Mouse (Mus musculus): ENCODE measurements around the gene Prss48. TPM values are rescaled to one million over a fixed set of nuclear protein-coding genes. Genes with fewer than 3 reads are reported as not detected.

Gene Prss48
- polyA plus RNA-seq, 1 experiment from 2014 or later: 0.21 TPM

DNA sequence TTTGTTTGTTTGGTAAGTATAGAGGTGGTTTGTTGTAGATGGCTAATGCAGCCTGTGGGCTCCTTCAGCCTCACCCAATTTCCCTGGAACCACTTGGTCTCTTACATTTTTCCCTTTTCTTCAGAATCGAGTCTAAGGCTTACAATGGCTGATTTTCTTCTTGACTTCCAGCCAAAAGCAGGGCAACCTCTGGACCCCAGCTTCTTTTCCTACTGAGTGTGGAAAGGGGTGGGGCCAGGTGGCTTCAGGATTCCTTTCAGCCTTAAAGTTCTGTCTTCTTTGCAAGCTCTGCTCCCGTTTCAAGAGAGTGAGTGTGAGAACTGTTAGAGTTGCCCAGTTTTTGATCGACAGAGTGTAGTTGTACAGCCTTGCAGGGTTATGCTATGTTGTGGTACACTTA is 9.5 kb upstream of the Prss48 start:
- DNase-seq (ENCODE audit: low spot score) (no peak), ATAC-seq (ENCODE audit: low FRiP score) (no peak)
- Histone ChIP-seq H3K9ac (no peak overlapping the region), H3K27ac (no peak overlapping the region), H3K4me1 (replicated peaks; ENCODE audit: control insufficient read depth, insufficient read depth, low read length) (no peaks in the 10 kb centered on the region), H3K4me2 (replicated peaks) (no peak overlapping the region), H3K4me3 (replicated peaks; ENCODE audit: low read length) (no peak overlapping the region), H3K36me3 (replicated peaks; ENCODE audit: control insufficient read depth, insufficient read depth) (no peaks in the 10 kb centered on the region), H3K9me3 (ENCODE audit: control insufficient read depth, low read length) (no peaks in the 10 kb centered on the region), H3K27me3 (ENCODE audit: control insufficient read depth, insufficient read depth, low read length) (no peaks in the 10 kb centered on the region)
- 78% methylated on average over 3 of the region's 3 CpGs for WGBS

- no peaks in the 10 kb centered on the region for H3K36me3 ChIP-seq (replicated peaks; ENCODE audit: control insufficient read depth, insufficient read depth)
- H3K4me3 ChIP-seq (replicated peaks; ENCODE audit: low read length): no peak overlapping the region
- no peak overlapping the region for H3K9ac ChIP-seq
- H3K27ac ChIP-seq: no peak overlapping the region
- H3K4me2 ChIP-seq (replicated peaks): no peak overlapping the region
- 89% methylated on average over 6 of the region's 6 CpGs for WGBS
- no peaks in the 10 kb centered on the region for H3K9me3 ChIP-seq (ENCODE audit: control insufficient read depth, low read length)
- DNase-seq (ENCODE audit: low spot score) (no peak), ATAC-seq (ENCODE audit: low FRiP score) (no peak)
- H3K27me3 ChIP-seq (ENCODE audit: control insufficient read depth, insufficient read depth, low read length): no peaks in the 10 kb centered on the region
- no peaks in the 10 kb centered on the region for H3K4me1 ChIP-seq (replicated peaks; ENCODE audit: control insufficient read depth, insufficient read depth, low read length)
These were observed 9.1 kb upstream of the Prss48 start for GRCm38 (mm10) chr3:86011373-86011772.

DNA sequence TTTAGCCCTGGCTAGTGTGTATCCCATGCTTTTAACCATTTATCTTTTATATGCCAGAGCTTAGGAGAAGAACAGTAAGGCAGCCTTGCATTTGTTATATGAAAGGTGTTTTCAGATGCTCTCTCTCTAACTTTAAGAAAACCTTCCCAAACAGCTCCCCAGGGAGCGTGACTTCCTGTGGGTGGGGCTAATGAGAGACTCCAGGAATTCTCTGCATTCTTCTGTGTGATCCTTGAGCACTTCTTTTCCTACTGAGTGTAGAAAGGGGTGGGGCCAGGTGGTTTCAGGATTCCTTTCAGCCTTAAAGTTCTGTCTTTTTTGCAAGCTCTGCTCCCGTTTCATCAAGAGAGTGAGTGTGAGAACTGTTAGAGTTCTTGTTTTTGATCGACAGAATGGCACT is 8.3 kb upstream of the Prss48 start:
- no peak overlapping the region for H3K27ac ChIP-seq
- no peaks in the 10 kb centered on the region for H3K36me3 ChIP-seq (replicated peaks; ENCODE audit: control insufficient read depth, insufficient read depth)
- H3K4me2 ChIP-seq (replicated peaks): no peak overlapping the region
- H3K27me3 ChIP-seq (ENCODE audit: control insufficient read depth, insufficient read depth, low read length): no peaks in the 10 kb centered on the region
- H3K9ac ChIP-seq: no peak overlapping the region
- H3K4me3 ChIP-seq (replicated peaks; ENCODE audit: low read length): no peak overlapping the region
- WGBS: 69% methylated on average over 3 of the region's 3 CpGs
- no peaks in the 10 kb centered on the region for H3K4me1 ChIP-seq (replicated peaks; ENCODE audit: control insufficient read depth, insufficient read depth, low read length)
- no peak for DNase-seq (ENCODE audit: low spot score)
- H3K9me3 ChIP-seq (ENCODE audit: control insufficient read depth, low read length): no peaks in the 10 kb centered on the region
- ATAC-seq (ENCODE audit: low FRiP score): no peak

DNA sequence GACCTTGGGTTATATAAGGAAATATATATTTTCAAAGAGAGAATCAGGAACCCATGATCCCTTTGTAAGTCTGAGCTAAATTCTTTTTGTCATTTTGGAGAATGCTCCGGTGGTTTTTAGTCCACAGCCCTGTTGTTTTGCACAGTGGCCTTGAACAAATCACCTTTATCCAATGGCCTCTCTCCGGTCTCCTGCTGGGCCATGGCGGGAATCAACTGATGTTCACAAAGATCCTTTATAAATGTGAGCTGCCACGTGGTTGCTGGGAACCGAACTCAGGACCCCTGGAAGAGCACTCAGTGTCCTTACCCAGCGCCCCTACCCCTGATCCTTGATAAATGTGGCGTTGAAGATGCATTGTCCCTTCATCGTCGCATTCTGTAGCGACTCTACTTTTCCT is 2.5 kb upstream of the Prss48 start:
- H3K36me3 ChIP-seq (replicated peaks; ENCODE audit: control insufficient read depth, insufficient read depth): no peaks in the 10 kb centered on the region
- ATAC-seq (ENCODE audit: low FRiP score) (no peak), DNase-seq (ENCODE audit: low spot score) (no peak)
- no peaks in the 10 kb centered on the region for H3K9me3 ChIP-seq (ENCODE audit: control insufficient read depth, low read length)
- H3K9ac ChIP-seq: no peak overlapping the region
- no peak overlapping the region for H3K4me3 ChIP-seq (replicated peaks; ENCODE audit: low read length)
- WGBS: 85% methylated on average over 10 of the region's 10 CpGs
- no peaks in the 10 kb centered on the region for H3K4me1 ChIP-seq (replicated peaks; ENCODE audit: control insufficient read depth, insufficient read depth, low read length)
- H3K27me3 ChIP-seq (ENCODE audit: control insufficient read depth, insufficient read depth, low read length): no peaks in the 10 kb centered on the region
- no peak overlapping the region for H3K27ac ChIP-seq
- no peak overlapping the region for H3K4me2 ChIP-seq (replicated peaks)

GRCm38 (mm10) chr3:86002940-86003339 is 649 bp upstream of the Prss48 start:
- DNase-seq (ENCODE audit: low spot score) (no peak), ATAC-seq (ENCODE audit: low FRiP score) (no peak)
- H3K36me3 ChIP-seq (replicated peaks; ENCODE audit: control insufficient read depth, insufficient read depth): no peaks in the 10 kb centered on the region
- no peak overlapping the region for H3K9ac ChIP-seq
- no peaks in the 10 kb centered on the region for H3K4me1 ChIP-seq (replicated peaks; ENCODE audit: control insufficient read depth, insufficient read depth, low read length)
- H3K9me3 ChIP-seq (ENCODE audit: control insufficient read depth, low read length): no peaks in the 10 kb centered on the region
- no peaks in the 10 kb centered on the region for H3K27me3 ChIP-seq (ENCODE audit: control insufficient read depth, insufficient read depth, low read length)
- WGBS: 85% methylated on average over 5 of the region's 5 CpGs
- H3K4me3 ChIP-seq (replicated peaks; ENCODE audit: low read length): no peak overlapping the region
- no peak overlapping the region for H3K4me2 ChIP-seq (replicated peaks)
- no peak overlapping the region for H3K27ac ChIP-seq

DNA sequence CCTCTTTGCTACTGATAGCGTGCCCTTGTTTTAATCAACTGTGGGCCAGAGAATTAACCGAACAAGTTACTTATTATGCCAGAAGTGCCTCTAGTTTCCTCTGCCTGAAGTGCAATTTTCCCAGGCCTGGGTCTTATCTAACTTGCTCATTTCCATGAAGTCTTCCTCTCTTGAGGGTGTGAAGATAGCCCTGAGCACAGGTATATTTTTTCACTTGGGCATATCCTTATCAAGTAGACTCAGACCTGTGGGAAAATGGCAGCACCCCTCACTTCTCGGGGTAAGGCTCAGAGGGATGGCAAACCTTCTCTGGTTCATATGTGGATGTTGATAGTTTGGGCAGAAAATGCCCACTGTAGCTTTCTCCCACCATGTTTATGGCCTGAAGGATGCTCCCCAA is 1.0 kb downstream of the Prss48 start:
- H3K9me3 ChIP-seq (ENCODE audit: control insufficient read depth, low read length): no peaks in the 10 kb centered on the region
- H3K27me3 ChIP-seq (ENCODE audit: control insufficient read depth, insufficient read depth, low read length): no peaks in the 10 kb centered on the region
- WGBS: 97% methylated on average over 3 of the region's 3 CpGs
- H3K27ac ChIP-seq: no peak overlapping the region
- H3K9ac ChIP-seq: no peak overlapping the region
- no peaks in the 10 kb centered on the region for H3K4me1 ChIP-seq (replicated peaks; ENCODE audit: control insufficient read depth, insufficient read depth, low read length)
- H3K36me3 ChIP-seq (replicated peaks; ENCODE audit: control insufficient read depth, insufficient read depth): no peaks in the 10 kb centered on the region
- no peak overlapping the region for H3K4me3 ChIP-seq (replicated peaks; ENCODE audit: low read length)
- DNase-seq (ENCODE audit: low spot score) (no peak), ATAC-seq (ENCODE audit: low FRiP score) (no peak)
- H3K4me2 ChIP-seq (replicated peaks): no peak overlapping the region

GRCm38 (mm10) chr3:85994645-85995044 is 7.6 kb downstream of the Prss48 start:
- no peaks in the 10 kb centered on the region for H3K4me1 ChIP-seq (replicated peaks; ENCODE audit: control insufficient read depth, insufficient read depth, low read length)
- 92% methylated on average over 4 of the region's 4 CpGs for WGBS
- DNase-seq (ENCODE audit: low spot score) (no peak), ATAC-seq (ENCODE audit: low FRiP score) (no peak)
- H3K27ac ChIP-seq: no peak overlapping the region
- no peaks in the 10 kb centered on the region for H3K27me3 ChIP-seq (ENCODE audit: control insufficient read depth, insufficient read depth, low read length)
- no peaks in the 10 kb centered on the region for H3K36me3 ChIP-seq (replicated peaks; ENCODE audit: control insufficient read depth, insufficient read depth)
- no peaks in the 10 kb centered on the region for H3K9me3 ChIP-seq (ENCODE audit: control insufficient read depth, low read length)
- H3K9ac ChIP-seq: no peak overlapping the region
- H3K4me2 ChIP-seq (replicated peaks): no peak overlapping the region
- no peak overlapping the region for H3K4me3 ChIP-seq (replicated peaks; ENCODE audit: low read length)

- Histone ChIP-seq H3K27me3 (ENCODE audit: control insufficient read depth, insufficient read depth, low read length) (no peaks in the 10 kb centered on the region), H3K9ac (no peak overlapping the region), H3K36me3 (replicated peaks; ENCODE audit: control insufficient read depth, insufficient read depth) (no peaks in the 10 kb centered on the region), H3K9me3 (ENCODE audit: control insufficient read depth, low read length) (no peaks in the 10 kb centered on the region), H3K4me1 (replicated peaks; ENCODE audit: control insufficient read depth, insufficient read depth, low read length) (no peaks in the 10 kb centered on the region), H3K4me3 (replicated peaks; ENCODE audit: low read length) (no peak overlapping the region), H3K27ac (no peak overlapping the region), H3K4me2 (replicated peaks) (no peak overlapping the region)
- WGBS: 81% methylated on average over 11 of the region's 11 CpGs
- ATAC-seq (ENCODE audit: low FRiP score): no peak
- DNase-seq (ENCODE audit: low spot score): no peak
These were observed 8.5 kb downstream of the Prss48 start for GRCm38 (mm10) chr3:85993744-85994143.

DNA sequence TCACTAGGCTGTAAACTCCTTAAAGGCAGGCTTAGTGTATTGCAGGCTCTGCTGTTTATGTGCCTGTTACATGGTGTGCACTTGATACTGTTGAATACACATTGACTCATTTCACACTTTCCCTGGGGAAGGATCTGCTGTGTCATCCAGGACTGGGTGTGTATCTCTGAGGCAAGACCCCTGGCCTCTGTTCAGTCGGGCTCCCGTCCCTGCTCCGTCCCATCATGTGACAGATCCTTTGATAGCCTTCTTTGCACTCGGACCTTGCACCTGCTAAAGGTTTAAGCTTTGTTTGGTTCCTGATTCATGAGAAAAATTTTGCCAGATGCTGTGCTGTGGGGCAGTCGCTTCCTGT is 10.5 kb downstream of the Prss48 start:
- WGBS: 73% methylated on average over 5 of the region's 5 CpGs
- ATAC-seq (ENCODE audit: low FRiP score) (no peak), DNase-seq (ENCODE audit: low spot score) (no peak)
- Histone ChIP-seq H3K4me2 (replicated peaks) (no peak overlapping the region), H3K4me3 (replicated peaks; ENCODE audit: low read length) (no peak overlapping the region), H3K27ac (no peak overlapping the region), H3K4me1 (replicated peaks; ENCODE audit: control insufficient read depth, insufficient read depth, low read length) (no peaks in the 10 kb centered on the region), H3K9me3 (ENCODE audit: control insufficient read depth, low read length) (no peaks in the 10 kb centered on the region), H3K36me3 (replicated peaks; ENCODE audit: control insufficient read depth, insufficient read depth) (no peaks in the 10 kb centered on the region), H3K27me3 (ENCODE audit: control insufficient read depth, insufficient read depth, low read length) (no peaks in the 10 kb centered on the region), H3K9ac (no peak overlapping the region)

GRCm38 (mm10) chr3:85991140-85991801 is 11.0 kb downstream of the Prss48 start:
- Histone ChIP-seq H3K27ac (no peak overlapping the region), H3K36me3 (replicated peaks; ENCODE audit: control insufficient read depth, insufficient read depth) (no peaks in the 10 kb centered on the region), H3K4me1 (replicated peaks; ENCODE audit: control insufficient read depth, insufficient read depth, low read length) (no peaks in the 10 kb centered on the region), H3K4me2 (replicated peaks) (no peak overlapping the region), H3K4me3 (replicated peaks; ENCODE audit: low read length) (no peak overlapping the region), H3K9me3 (ENCODE audit: control insufficient read depth, low read length) (no peaks in the 10 kb centered on the region), H3K9ac (no peak overlapping the region), H3K27me3 (ENCODE audit: control insufficient read depth, insufficient read depth, low read length) (no peaks in the 10 kb centered on the region)
- ATAC-seq (ENCODE audit: low FRiP score) (no peak), DNase-seq (ENCODE audit: low spot score) (no peak)
- 74% methylated on average over 6 of the region's 6 CpGs for WGBS
